Mouse (Mus musculus): ENCODE measurements around the gene Ep400.

The Ep400 gene

GRCm38 (mm10) chr5:110682041-110682440 is 88.5 kb downstream of the Ep400 start:
- Histone ChIP-seq H3K9me3 (ENCODE audit: low read length) (no peaks in the 10 kb centered on the region), H3K36me3 (ENCODE audit: insufficient read depth, low read length) (peaks cover 100% of the 10 kb centered on the region), H3K4me3 (replicated peaks; ENCODE audit: low read length) (no peak overlapping the region), H3K4me1 (replicated peaks; ENCODE audit: low read depth, low read length) (no peaks in the 10 kb centered on the region), H3K27me3 (ENCODE audit: insufficient read depth, low read length) (no peaks in the 10 kb centered on the region)
- no peak for TF ChIP-seq NANOG (IDR thresholded peaks at IDR 0.05; ENCODE audit: borderline replicate concordance, low read length)
- TF ChIP-seq CTCF (conservative IDR thresholded peaks at IDR 0.05; ENCODE audit: low read length) = no peak
- no peak for TF ChIP-seq POU5F1 (IDR thresholded peaks at IDR 0.05; ENCODE audit: borderline replicate concordance, low read length)

- TF ChIP-seq CTCF (conservative IDR thresholded peaks at IDR 0.05; ENCODE audit: low read length) (0 out of 2 replicates have a peak, but pooled peaks have one; percentile 10), NANOG (IDR thresholded peaks at IDR 0.05; ENCODE audit: borderline replicate concordance, low read length) (no peak)
- Histone ChIP-seq H3K9me3 (ENCODE audit: low read length) (no peaks in the 10 kb centered on the region), H3K27me3 (ENCODE audit: insufficient read depth, low read length) (no peaks in the 10 kb centered on the region), H3K4me3 (replicated peaks; ENCODE audit: low read length) (no peak overlapping the region), H3K36me3 (ENCODE audit: insufficient read depth, low read length) (peaks cover 97% of the 10 kb centered on the region), H3K4me1 (replicated peaks; ENCODE audit: low read depth, low read length) (peaks cover 9% of the 10 kb centered on the region; the same call in 1 of the 2 replicates)
Observed at GRCm38 (mm10) chr5:110665486-110666121, 104.9 kb downstream of the Ep400 start.

GRCm38 (mm10) chr5:110664750-110665269 is 105.7 kb downstream of the Ep400 start:
- no peaks in the 10 kb centered on the region for H3K27me3 ChIP-seq (ENCODE audit: insufficient read depth, low read length)
- peaks cover 97% of the 10 kb centered on the region for H3K36me3 ChIP-seq (ENCODE audit: insufficient read depth, low read length)
- TF ChIP-seq NANOG (IDR thresholded peaks at IDR 0.05; ENCODE audit: borderline replicate concordance, low read length) (no peak), POU5F1 (IDR thresholded peaks at IDR 0.05; ENCODE audit: borderline replicate concordance, low read length) (no peak), CTCF (conservative IDR thresholded peaks at IDR 0.05; ENCODE audit: low read length) (no peak)
- H3K4me1 ChIP-seq (replicated peaks; ENCODE audit: low read depth, low read length) = peaks cover 9% of the 10 kb centered on the region; the same call in 1 of the 2 replicates
- H3K4me3 ChIP-seq (replicated peaks; ENCODE audit: low read length) = no peak overlapping the region
- H3K9me3 ChIP-seq (ENCODE audit: low read length) = no peaks in the 10 kb centered on the region

GRCm38 (mm10) chr5:110664041-110664440 is 106.5 kb downstream of the Ep400 start:
- TF ChIP-seq POU5F1 (IDR thresholded peaks at IDR 0.05; ENCODE audit: borderline replicate concordance, low read length) = no peak
- no peak for TF ChIP-seq CTCF (conservative IDR thresholded peaks at IDR 0.05; ENCODE audit: low read length)
- TF ChIP-seq NANOG (IDR thresholded peaks at IDR 0.05; ENCODE audit: borderline replicate concordance, low read length) = no peak
- H3K27me3 ChIP-seq (ENCODE audit: insufficient read depth, low read length) = no peaks in the 10 kb centered on the region
- peaks cover 97% of the 10 kb centered on the region for H3K36me3 ChIP-seq (ENCODE audit: insufficient read depth, low read length)
- H3K9me3 ChIP-seq (ENCODE audit: low read length) = no peaks in the 10 kb centered on the region
- no peak overlapping the region for H3K4me3 ChIP-seq (replicated peaks; ENCODE audit: low read length)
- peaks cover 9% of the 10 kb centered on the region; the same call in 1 of the 2 replicates for H3K4me1 ChIP-seq (replicated peaks; ENCODE audit: low read depth, low read length)

- TF ChIP-seq NANOG (IDR thresholded peaks at IDR 0.05; ENCODE audit: borderline replicate concordance, low read length) = no peak
- no peak for TF ChIP-seq CTCF (conservative IDR thresholded peaks at IDR 0.05; ENCODE audit: low read length)
- no peak for TF ChIP-seq POU5F1 (IDR thresholded peaks at IDR 0.05; ENCODE audit: borderline replicate concordance, low read length)
- no peaks in the 10 kb centered on the region for H3K27me3 ChIP-seq (ENCODE audit: insufficient read depth, low read length)
- peaks cover 97% of the 10 kb centered on the region for H3K36me3 ChIP-seq (ENCODE audit: insufficient read depth, low read length)
- H3K9me3 ChIP-seq (ENCODE audit: low read length) = no peaks in the 10 kb centered on the region
- no peak overlapping the region for H3K4me3 ChIP-seq (replicated peaks; ENCODE audit: low read length)
- peaks cover 7% of the 10 kb centered on the region for H3K4me1 ChIP-seq (replicated peaks; ENCODE audit: low read depth, low read length)
Observed at GRCm38 (mm10) chr5:110659682-110660081, 110.8 kb downstream of the Ep400 start.

- no peaks in the 10 kb centered on the region for H3K9me3 ChIP-seq (ENCODE audit: low read length)
- H3K4me3 ChIP-seq (replicated peaks; ENCODE audit: low read length) = peak overlapping the region; percentile 99
- H3K4me1 ChIP-seq (replicated peaks; ENCODE audit: low read depth, low read length) = peaks cover 27% of the 10 kb centered on the region
- no peaks in the 10 kb centered on the region for H3K27me3 ChIP-seq (ENCODE audit: insufficient read depth, low read length)
- TF ChIP-seq CTCF (conservative IDR thresholded peaks at IDR 0.05; ENCODE audit: low read length) (no peak), POU5F1 (IDR thresholded peaks at IDR 0.05; ENCODE audit: borderline replicate concordance, low read length) (no peak), NANOG (IDR thresholded peaks at IDR 0.05; ENCODE audit: borderline replicate concordance, low read length) (no peak)
- H3K36me3 ChIP-seq (ENCODE audit: insufficient read depth, low read length) = peaks cover 81% of the 10 kb centered on the region
Observed at GRCm38 (mm10) chr5:110653686-110654085, 116.8 kb downstream of the Ep400 start.

GRCm38 (mm10) chr5:110652719-110653648 is 117.5 kb downstream of the Ep400 start, which contains the start of the genes Noc4l and Ddx51:
Noc4l (minus strand) TSS chr5:110653417.
Ddx51 (plus strand) TSS chr5:110653451.
- TF ChIP-seq POU5F1 (IDR thresholded peaks at IDR 0.05; ENCODE audit: borderline replicate concordance, low read length) (no peak), CTCF (conservative IDR thresholded peaks at IDR 0.05; ENCODE audit: low read length) (no peak), NANOG (IDR thresholded peaks at IDR 0.05; ENCODE audit: borderline replicate concordance, low read length) (no peak)
- Histone ChIP-seq H3K4me1 (replicated peaks; ENCODE audit: low read depth, low read length) (peaks cover 27% of the 10 kb centered on the region), H3K4me3 (replicated peaks; ENCODE audit: low read length) (peak within 1 kb of the TSS; percentile 99), H3K27me3 (ENCODE audit: insufficient read depth, low read length) (no peaks in the 10 kb centered on the region), H3K36me3 (ENCODE audit: insufficient read depth, low read length) (peaks cover 81% of the 10 kb centered on the region), H3K9me3 (ENCODE audit: low read length) (no peaks in the 10 kb centered on the region)

- Histone ChIP-seq H3K36me3 (ENCODE audit: insufficient read depth, low read length) (peaks cover 70% of the 10 kb centered on the region), H3K9me3 (ENCODE audit: low read length) (peaks cover 32% of the 10 kb centered on the region), H3K27me3 (ENCODE audit: insufficient read depth, low read length) (no peaks in the 10 kb centered on the region), H3K4me3 (replicated peaks; ENCODE audit: low read length) (no peak overlapping the region), H3K4me1 (replicated peaks; ENCODE audit: low read depth, low read length) (peaks cover under 1% of the 10 kb centered on the region; the same call in 1 of the 2 replicates)
- no peak for TF ChIP-seq POU5F1 (IDR thresholded peaks at IDR 0.05; ENCODE audit: borderline replicate concordance, low read length)
- no peak for TF ChIP-seq CTCF (conservative IDR thresholded peaks at IDR 0.05; ENCODE audit: low read length)
- TF ChIP-seq NANOG (IDR thresholded peaks at IDR 0.05; ENCODE audit: borderline replicate concordance, low read length) = no peak
Observed at GRCm38 (mm10) chr5:110646377-110646776, 124.1 kb downstream of the Ep400 start.

All from E14TG2a.4 (cell line).